Mouse (Mus musculus): ENCODE data around the gene Pan2.
"Not testable (repeated sequence)": the region's sequence is repeated elsewhere in the genome, so short reads cannot be mapped to it uniquely, and the experiment has no call there.

The Pan2 gene

GRCm38 (mm10) chr10:128283604-128284579 lies 19.2 kb upstream of the Pan2 start:
- no peak for DNase-seq (ENCODE audit: low spot score)

DNA sequence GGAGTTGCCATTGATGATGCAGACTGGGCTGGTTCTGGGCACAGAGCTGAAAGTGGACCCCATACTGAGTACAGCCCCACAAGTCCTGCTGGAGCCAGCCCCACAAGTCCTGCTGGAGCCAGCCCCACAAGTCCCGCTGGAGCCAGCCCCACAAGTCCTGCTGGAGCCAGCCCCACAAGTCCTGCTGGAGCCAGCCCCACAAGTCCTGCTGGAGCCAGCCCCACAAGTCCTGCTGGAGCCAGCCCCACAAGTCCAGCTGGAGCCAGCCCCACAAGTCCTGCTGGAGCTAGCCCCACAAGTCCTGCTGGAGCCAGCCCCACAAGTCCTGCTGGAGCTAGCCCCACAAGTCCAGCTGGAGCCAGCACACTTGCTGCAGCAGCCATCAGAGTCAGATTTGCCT lies 12.5 kb upstream of the Pan2 start:
- not testable (repeated sequence) for DNase-seq (ENCODE audit: low spot score)

DNA sequence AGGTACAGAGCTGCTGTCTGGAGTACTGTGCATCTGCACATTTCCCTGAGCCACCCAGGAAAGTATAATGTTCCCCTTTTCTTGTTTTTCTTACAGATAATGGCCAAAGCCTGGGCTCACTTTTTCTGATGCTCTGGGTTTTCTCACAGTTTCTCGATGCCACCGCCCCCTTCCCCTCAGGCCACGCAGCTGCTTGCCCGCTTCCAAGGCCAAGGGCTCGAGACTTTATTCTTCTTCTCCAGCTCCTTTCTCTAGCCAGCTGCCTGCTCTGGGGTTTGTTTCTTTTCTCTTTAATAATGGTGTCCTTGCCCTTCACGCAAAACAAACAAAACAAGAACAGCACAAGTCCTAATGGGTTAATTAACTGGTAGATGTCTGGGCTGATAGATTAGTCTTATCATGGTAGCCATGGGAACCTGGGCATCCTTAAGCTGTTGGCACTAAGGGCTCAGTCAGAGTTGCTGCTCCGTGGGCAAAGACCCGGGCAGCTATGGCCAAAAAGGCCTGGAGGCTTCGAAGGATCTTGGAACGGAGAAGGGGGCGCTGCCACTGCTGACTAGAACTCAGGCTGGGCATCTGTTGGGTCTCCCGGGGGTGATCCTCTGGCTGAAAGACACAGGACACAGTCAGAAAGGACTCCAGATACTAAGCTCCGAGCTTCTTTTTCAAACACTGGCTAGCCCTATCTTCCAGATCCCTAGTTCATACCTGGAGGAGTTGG lies 6.6 kb upstream of the Pan2 start:
- DNase-seq (ENCODE audit: low spot score) = no peak

GRCm38 (mm10) chr10:128297221-128297620 lies 5.9 kb upstream of the Pan2 start:
- no peak for DNase-seq (ENCODE audit: low spot score)

DNA sequence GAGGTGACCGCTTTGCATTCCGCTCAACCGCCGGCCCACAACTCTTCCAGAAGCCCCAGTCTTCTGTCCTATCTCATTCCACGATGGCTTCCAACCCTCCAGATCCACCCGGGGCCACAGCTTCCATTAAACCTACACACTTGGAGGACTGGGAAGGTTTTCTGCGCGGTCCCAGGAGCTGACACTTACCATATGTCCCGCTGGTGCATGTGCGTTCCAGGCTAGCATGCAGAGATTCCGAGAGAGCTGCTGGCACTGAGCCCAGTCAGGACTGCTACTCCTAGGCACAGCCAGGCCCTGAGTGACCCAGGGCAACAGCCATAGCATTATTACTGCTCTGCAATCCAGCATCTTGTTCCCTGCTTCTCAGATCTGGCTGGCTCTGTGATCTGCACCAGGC lies 5.5 kb upstream of the Pan2 start:
- DNase-seq (ENCODE audit: low spot score) = no peak

DNA sequence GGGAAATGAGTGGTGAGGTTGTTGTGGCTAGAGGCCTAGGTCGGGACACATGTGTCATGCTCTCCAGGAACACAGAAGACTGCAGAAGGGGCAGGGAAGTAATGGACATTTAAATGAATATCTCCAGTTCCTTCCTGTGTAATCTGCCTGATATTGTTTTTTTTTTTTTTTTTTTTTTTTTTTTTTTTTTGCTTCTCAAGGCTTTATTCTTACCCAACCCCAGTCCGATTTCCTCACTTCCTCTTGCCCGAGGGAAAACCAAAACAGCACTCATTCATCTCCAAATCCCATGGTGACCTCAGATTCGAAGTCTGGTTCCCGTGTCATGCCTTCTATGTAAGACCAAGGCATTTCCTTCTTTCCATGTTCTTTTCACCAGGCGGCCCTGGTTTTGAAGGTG lies 4.9 kb upstream of the Pan2 start:
- no peak for DNase-seq (ENCODE audit: low spot score)

DNA sequence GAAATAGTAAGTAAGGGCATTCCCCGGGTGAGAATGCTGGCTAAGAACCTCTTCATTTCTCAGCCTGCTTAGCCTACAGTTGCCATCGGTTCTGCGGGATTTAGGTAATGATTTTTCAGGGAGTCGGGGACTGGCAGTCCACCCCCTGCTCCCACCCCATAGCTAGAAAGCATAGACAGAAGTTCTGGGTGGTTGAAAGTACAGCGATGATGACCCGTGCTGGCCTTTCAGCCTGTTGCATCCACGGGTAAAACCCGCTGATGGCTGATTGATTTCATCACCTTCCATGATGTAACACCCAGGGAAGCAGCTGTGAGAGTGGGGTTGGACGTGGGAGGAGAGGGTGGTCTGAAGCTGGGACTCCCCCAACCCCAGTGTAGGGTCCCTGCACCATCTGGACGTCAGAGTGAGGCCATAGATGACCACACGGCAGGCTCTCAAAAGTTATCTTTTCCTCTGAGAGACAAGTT lies 4.4 kb upstream of the Pan2 start, which contains the start of gene Il23a:
TSS of gene Il23a (minus strand) at position 51 of the 470 bp plus-strand sequence.
- DNase-seq (ENCODE audit: low spot score) = no peak

DNA sequence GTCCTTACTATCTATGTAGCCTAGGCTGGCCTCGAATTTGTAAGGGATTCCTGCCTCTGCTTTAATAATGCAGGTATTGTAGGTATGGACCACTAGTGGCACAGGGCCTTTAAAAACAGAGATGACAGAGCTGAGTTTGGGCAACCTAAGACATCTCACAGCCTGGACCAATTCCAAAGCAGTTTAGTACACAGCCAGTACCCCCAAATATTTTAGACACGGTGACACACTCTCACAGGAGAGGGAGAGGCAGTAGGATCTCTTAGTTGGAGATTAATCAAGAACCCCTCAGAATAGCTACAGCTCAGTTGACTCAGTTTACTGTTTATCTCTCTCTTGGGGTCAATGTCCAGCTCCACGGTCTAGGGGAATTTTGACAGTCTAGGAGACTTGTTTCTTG lies 778 bp upstream of the Pan2 start:
- no peak for DNase-seq (ENCODE audit: low spot score)

GRCm38 (mm10) chr10:128302785-128303125 lies 380 bp upstream of the Pan2 start:
- DNase-seq (ENCODE audit: low spot score) = no peak

DNA sequence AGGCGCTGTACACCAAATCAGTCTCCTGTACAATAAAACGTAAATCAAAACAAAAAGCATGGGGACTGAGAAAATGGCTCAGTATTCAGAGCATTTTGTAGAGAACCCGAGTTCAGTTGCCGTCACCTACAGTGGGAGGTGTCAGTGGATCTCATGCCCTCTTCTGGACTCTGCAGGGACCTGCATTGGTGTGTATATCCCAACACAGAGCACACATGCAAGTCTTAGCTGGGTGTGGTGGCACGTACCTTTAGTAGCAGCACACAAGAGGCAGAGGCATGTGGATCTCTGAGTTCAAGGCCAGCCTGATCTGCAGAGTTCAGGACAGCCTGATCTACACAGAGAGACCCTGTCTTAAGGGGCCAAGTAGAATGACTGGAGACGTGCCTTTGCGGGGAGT lies 6.5 kb downstream of the Pan2 start:
- DNase-seq (ENCODE audit: low spot score) = no peak

- peak; percentile 48 for DNase-seq (ENCODE audit: low spot score)
These were observed 7.0 kb downstream of the Pan2 start for GRCm38 (mm10) chr10:128310177-128310576.

DNA sequence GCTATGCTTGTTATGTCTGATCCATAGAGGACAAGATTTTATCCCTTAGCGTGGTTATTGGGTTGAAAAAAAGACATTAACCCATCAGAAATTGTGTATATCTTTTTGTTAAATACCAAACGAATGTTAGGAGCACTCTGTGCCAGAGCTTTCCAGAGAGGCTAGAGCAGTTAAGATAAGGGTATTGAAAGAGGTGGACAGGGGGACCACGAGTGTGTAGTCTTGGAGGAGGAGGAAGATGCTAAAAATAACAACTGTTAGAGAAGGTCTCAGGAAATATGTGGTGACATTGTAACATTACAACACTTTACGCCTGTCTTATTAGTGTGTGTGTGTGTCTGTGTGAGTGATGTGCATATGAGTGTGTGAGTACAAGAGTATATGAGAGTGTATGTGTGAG lies 7.8 kb downstream of the Pan2 start:
- DNase-seq (ENCODE audit: low spot score) = no peak

DNA sequence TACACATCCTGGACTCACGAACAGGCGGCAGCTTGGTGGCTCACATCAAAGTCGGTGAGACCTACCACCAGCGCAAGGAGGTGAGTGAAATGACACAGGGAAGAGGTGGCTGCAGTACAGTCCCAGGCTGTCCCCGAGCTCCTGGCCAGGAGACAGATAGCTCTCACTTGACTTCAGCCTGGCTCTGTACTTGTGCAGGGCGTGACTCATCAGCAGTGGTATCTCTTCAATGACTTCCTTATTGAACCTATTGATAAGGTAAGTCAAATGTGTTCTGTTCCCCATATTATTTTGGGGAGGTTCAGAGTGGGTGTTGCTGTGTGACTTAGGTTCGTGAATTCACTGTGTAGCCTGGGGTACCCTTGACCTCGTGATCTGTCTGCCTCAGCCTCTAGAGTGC lies 12.4 kb downstream of the Pan2 start:
- DNase-seq (ENCODE audit: low spot score) = no peak

- DNase-seq (ENCODE audit: low spot score) = no peak
These were observed 18.5 kb downstream of the Pan2 start for GRCm38 (mm10) chr10:128321641-128322040.

DNA sequence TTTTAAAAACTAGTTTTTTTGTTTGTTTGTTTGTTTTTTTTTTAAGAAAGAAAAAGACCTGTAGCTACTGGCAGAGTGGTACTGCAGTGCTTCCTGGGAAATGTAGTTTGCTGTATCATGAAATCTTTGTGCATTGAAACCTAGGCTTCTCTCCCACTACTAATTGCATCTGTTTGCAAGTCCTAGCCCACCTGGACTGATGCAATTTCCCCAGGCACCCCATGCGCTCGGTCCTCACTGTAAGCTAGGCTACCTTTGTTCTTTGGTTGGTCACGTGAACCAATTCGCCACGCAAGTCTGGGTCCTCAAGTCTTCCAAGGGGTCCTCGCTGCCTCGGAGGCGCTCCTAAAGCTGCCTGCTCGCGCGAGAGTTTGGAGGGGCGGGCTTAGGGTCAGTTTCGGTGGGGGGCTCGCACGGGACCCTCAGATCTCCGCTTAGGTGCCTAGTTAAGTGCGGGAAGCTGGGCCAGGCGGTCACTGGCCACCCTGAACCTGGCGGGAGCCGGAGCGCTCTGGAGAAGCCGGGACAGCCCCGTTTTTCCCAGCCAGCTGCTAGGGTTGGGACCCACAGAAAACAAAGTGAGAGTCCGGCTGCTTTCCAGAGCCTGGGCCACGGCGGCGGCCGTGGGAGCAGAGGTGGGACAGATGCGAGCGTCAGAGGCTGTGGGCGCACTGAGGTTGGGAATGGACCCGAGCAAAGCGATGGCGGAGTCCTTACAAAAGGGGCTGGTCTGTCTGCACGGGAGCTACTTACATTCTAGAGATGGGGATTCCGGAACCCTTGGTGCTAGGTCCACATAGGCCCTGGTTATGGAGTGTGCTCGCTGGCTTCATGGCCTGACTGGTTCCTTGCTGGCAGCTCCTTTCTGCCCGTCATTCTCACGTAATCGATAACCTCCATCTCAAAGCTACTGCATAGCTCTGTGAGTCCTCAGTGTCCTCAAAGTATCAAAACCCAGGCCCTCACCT lies 19.3 kb downstream of the Pan2 start, which contains the start of gene Cnpy2:
TSS of gene Cnpy2 (plus strand) at position 319 of the 968 bp plus-strand sequence.
- peak; percentile 79 for DNase-seq (ENCODE audit: low spot score)

- DNase-seq (ENCODE audit: low spot score) = no peak
These were observed 20.4 kb downstream of the Pan2 start for GRCm38 (mm10) chr10:128323516-128323915.

- DNase-seq (ENCODE audit: low spot score) = no peak
These were observed 23.7 kb downstream of the Pan2 start for GRCm38 (mm10) chr10:128326825-128327224.

GRCm38 (mm10) chr10:128327610-128328009 lies 24.5 kb downstream of the Pan2 start:
- DNase-seq (ENCODE audit: low spot score) = no peak

DNA sequence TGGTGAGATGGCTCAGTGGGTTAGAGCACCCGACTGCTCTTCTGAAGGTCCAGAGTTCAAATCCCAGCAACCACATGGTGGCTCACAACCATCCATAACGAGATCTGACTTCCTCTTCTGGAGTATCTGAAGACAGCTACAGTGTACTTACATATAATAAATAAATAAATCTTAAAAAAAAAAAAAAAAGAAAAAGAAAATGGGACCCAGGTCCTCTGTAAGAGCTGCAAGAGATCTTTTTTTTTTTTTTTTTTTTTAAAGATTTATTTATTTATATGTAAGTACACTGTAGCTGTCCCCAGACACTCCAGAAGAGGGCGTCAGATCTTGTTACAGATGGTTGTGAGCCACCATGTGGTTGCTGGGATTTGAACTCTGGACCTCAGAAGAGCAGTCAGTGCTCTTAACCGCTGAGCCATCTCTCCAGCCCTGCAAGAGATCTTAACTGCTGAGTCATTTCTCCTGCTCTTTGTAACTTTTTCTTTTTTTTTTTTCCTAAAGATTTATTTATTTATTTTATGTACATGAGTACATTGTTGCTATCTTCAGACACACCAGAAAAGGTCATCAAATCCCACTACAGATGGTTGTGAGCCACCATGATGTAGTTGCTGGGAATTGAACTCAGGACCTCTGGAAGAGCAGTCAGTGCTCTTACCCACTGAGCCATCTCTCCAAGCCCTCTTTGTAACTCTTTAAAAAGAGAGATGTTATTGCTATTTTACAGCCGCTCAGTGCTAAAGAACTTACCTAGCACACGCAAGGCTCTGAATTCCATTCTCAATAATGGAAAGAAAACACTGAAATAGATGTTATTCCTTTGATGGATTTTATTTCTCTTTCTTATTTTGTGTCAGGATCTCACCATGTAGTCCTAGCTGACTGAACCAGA lies 29.5 kb downstream of the Pan2 start:
- DNase-seq (ENCODE audit: low spot score) = not testable (repeated sequence)

- DNase-seq (ENCODE audit: low spot score) = no peak
These were observed 32.4 kb downstream of the Pan2 start for GRCm38 (mm10) chr10:128335582-128335981.

GRCm38 (mm10) chr10:128336195-128336594 lies 33.1 kb downstream of the Pan2 start:
- DNase-seq (ENCODE audit: low spot score) = no peak

Measured in ovary, adult 18-20 months (tissue).